Mouse (Mus musculus) hindbrain, embryonic 11.5 days (tissue): ENCODE measurements around the gene Slc34a3. TPM values are rescaled to one million over a fixed set of nuclear protein-coding genes. Genes with fewer than 3 reads are reported as not detected.

Experiments used
- ATAC-seq: fragments of 200-750 bp; cut with Nextera tagmentation; 2 replicates; pipeline ENCODE4 v1.8.0; 2017; ENCODE audit warnings: mild to moderate bottlenecking, moderate TSS enrichment, moderate library complexity; ENCODE audit not compliant: low FRiP score
- DNase-seq: peaks from one replicate; pipeline ENCODE4 v3.0.0-alpha.2; 2015; ENCODE audit warnings: low spot score
- H3K27ac ChIP-seq: fragments of 300-500 bp; sonication (generic); 2 replicates; pipeline ENCODE4 v1.5.1; 2014; ENCODE audit warnings: mild to moderate bottlenecking, low read depth, low read length
- H3K27me3 ChIP-seq: fragments of 300-500 bp; sonication (generic); 2 replicates; pipeline ENCODE4 v1.6.1; 2014; ENCODE audit warnings: mild to moderate bottlenecking, low read length, moderate library complexity, mixed read lengths; ENCODE audit not compliant: control insufficient read depth, insufficient read depth
- H3K36me3 ChIP-seq: fragments of 300-500 bp; sonication (generic); 2 replicates; pipeline ENCODE4 v1.6.1; 2014; ENCODE audit warnings: mild to moderate bottlenecking, low read length, moderate library complexity, mixed read lengths; ENCODE audit not compliant: control insufficient read depth, insufficient read depth
- H3K4me1 ChIP-seq: fragments of 300-500 bp; sonication (generic); replicated peaks from 2 replicates; pipeline ENCODE4 v1.6.1; 2014; ENCODE audit warnings: low read length, mixed read lengths; ENCODE audit not compliant: control insufficient read depth, insufficient read depth
- H3K4me2 ChIP-seq: fragments of 300-500 bp; sonication (generic); replicated peaks from 2 replicates; pipeline ENCODE4 v1.6.1; 2014; ENCODE audit warnings: mild to moderate bottlenecking, low read depth, low read length
- H3K4me3 ChIP-seq: fragments of 300-500 bp; sonication (generic); 2 replicates; pipeline ENCODE4 v1.5.1; 2014; ENCODE audit warnings: low read depth, low read length
- H3K9ac ChIP-seq: fragments of 300-500 bp; sonication (generic); 2 replicates; pipeline ENCODE4 v1.6.1; 2014; ENCODE audit warnings: low read depth, low read length
- H3K9me3 ChIP-seq: fragments of 300-500 bp; sonication (generic); 2 replicates; pipeline ENCODE4 v1.6.1; 2016; ENCODE audit warnings: low read length; ENCODE audit not compliant: control insufficient read depth
- WGBS: fragments of 180-500 bp; shearing (Covaris S2); extraction: QIAGEN DNeasy Blood & Tissue Kit; methylation state at CpG from one replicate; pipeline ENCODE4 v1.1.7; 2014; 5-methylcytosine and 5-hydroxymethylcytosine counted together
- polyA plus RNA-seq: library from polyadenylated mRNA; unstranded; fragments of >200 nt; fragmentation: Nextera tagmentation; extraction: Ambion mirVana; gene quantifications from 2 replicates; pipeline ENCODE4 v1.2.1, GENCODE M21; 2014

Gene Slc34a3
- not detected in 2 replicates for polyA plus RNA-seq

GRCm38 (mm10) chr2:25234050-25234449 lies at the start of gene Slc34a3:
Slc34a3 (minus strand) TSS chr2:25234364.
- Histone ChIP-seq H3K27me3 (no peaks in the 10 kb centered on the region), H3K9me3 (no peaks in the 10 kb centered on the region), H3K27ac (no peak within 1 kb of the TSS), H3K4me1 (no peaks in the 10 kb centered on the region), H3K4me2 (no peak within 1 kb of the TSS), H3K4me3 (no peak within 1 kb of the TSS), H3K9ac (no peak within 1 kb of the TSS), H3K36me3 (no peaks in the 10 kb centered on the region)
- no peak for DNase-seq
- ATAC-seq, result no peak
- WGBS, result 93% methylated on average over 3 of the region's 3 CpGs

- no peaks in the 10 kb centered on the region for H3K27me3 ChIP-seq
- ATAC-seq, result no peak
- H3K9ac ChIP-seq, result no peak overlapping the region
- no peak overlapping the region for H3K4me3 ChIP-seq
- no peaks in the 10 kb centered on the region; the same call in 1 of the 2 replicates for H3K4me1 ChIP-seq
- DNase-seq, result peak; percentile 90
- no peak overlapping the region for H3K4me2 ChIP-seq
- peaks cover 18% of the 10 kb centered on the region for H3K36me3 ChIP-seq
- H3K27ac ChIP-seq, result no peak overlapping the region
- no peaks in the 10 kb centered on the region for H3K9me3 ChIP-seq
- 63% methylated on average over 13 of the region's 13 CpGs for WGBS
These were observed 45.0 kb upstream of the Slc34a3 start for GRCm38 (mm10) chr2:25278928-25279882.

DNA sequence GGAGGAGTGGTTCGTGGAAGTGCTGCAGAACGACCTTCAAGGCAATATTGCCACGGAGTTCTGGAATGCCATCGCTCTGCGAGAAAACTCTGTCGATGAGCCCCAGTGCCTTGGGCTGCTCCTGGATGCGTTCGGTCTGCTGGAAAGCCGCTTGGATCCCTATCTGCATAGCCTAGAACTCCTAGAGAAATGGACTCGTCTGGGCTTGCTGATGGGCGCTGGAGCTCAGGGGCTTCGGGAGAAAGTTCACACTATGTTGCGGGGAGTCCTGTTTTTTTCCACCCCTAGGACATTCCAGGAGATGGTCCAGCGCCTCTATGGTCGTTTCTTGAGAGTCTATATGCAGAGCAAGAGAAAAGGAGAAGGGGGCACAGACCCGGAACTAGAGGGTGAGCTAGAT lies 38.8 kb upstream of the Slc34a3 start:
- Histone ChIP-seq H3K27ac (no peak overlapping the region), H3K4me3 (peak overlapping the region; percentile 92), H3K4me1 (peaks cover 16% of the 10 kb centered on the region), H3K36me3 (peaks cover 3% of the 10 kb centered on the region; the same call in 1 of the 2 replicates), H3K4me2 (peak overlapping the region; percentile 94), H3K27me3 (no peaks in the 10 kb centered on the region), H3K9ac (peak overlapping the region; percentile 93), H3K9me3 (no peaks in the 10 kb centered on the region)
- ATAC-seq, result no peak
- WGBS, result 40% methylated on average over 16 of the region's 16 CpGs
- no peak for DNase-seq

- ATAC-seq, result peak; percentile 71; the same call in 1 of the 2 replicates
- H3K4me2 ChIP-seq, result peak overlapping the region; percentile 94
- no peaks in the 10 kb centered on the region for H3K27me3 ChIP-seq
- WGBS, result under 1% methylated on average over 29 of the region's 29 CpGs
- no peaks in the 10 kb centered on the region for H3K9me3 ChIP-seq
- peak overlapping the region; percentile 93 for H3K9ac ChIP-seq
- peaks cover 16% of the 10 kb centered on the region for H3K4me1 ChIP-seq
- H3K36me3 ChIP-seq, result peaks cover under 1% of the 10 kb centered on the region; the same call in 1 of the 2 replicates
- H3K4me3 ChIP-seq, result peak overlapping the region; percentile 92
- no peak for DNase-seq
- no peak overlapping the region for H3K27ac ChIP-seq
These were observed 38.4 kb upstream of the Slc34a3 start for GRCm38 (mm10) chr2:25272515-25272914.

DNA sequence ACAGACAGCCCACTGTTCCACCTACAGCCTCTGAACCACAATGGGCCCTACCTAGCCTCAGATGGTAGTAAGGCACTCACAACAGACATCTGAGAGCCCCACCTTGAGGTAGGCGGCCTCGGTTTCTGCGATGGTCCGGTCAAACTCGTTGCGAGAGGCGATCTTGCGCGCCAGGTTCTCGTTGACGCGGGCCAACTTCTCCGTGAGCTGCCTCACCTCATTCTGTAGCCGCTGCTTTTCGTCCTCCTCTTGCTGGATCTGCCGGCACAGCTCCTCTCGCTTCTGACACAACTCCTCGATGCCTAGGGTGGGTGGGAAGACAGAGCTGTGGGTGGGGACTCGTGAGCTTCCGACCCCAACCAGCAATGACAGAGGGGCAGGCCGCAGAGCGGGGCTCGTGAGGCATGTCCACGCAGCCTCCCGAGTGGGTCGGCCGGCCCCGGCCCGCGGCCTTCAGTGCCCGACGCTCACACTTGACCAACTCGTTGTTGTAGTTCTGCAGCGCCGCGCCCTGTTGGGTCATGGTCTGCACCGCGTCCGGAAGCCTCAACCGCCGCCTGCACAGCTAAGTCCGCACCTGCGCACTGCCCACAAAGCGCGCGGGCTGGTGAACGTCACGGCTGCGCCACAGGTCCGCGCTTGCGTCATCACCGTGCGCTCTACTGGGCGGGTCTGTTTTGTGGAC lies 37.8 kb upstream of the Slc34a3 start, which contains the start of the genes Ssna1 and Anapc2:
Gene Ssna1, minus strand, starts transcription at position 612 of the 685 bp plus-strand sequence.
Gene Anapc2, plus strand, starts transcription at position 652 of the 685 bp plus-strand sequence.
- peak; percentile 100 for DNase-seq
- H3K4me1 ChIP-seq, result peaks cover 16% of the 10 kb centered on the region
- H3K9ac ChIP-seq, result peak within 1 kb of the TSS; percentile 93
- H3K36me3 ChIP-seq, result no peaks in the 10 kb centered on the region; the same call in 1 of the 2 replicates
- H3K4me2 ChIP-seq, result peak within 1 kb of the TSS; percentile 94
- 1% methylated on average over 45 of the region's 55 CpGs for WGBS
- peak; percentile 93 for ATAC-seq
- peak within 1 kb of the TSS; percentile 78 for H3K27ac ChIP-seq
- H3K27me3 ChIP-seq, result no peaks in the 10 kb centered on the region
- no peaks in the 10 kb centered on the region for H3K9me3 ChIP-seq
- peak within 1 kb of the TSS; percentile 92 for H3K4me3 ChIP-seq

GRCm38 (mm10) chr2:25267746-25268309 lies 33.7 kb upstream of the Slc34a3 start:
- Histone ChIP-seq H3K4me2 (no peak overlapping the region), H3K27me3 (peaks cover 13% of the 10 kb centered on the region), H3K36me3 (no peaks in the 10 kb centered on the region; the same call in 1 of the 2 replicates), H3K9ac (no peak overlapping the region), H3K9me3 (no peaks in the 10 kb centered on the region), H3K27ac (no peak overlapping the region), H3K4me1 (peaks cover 20% of the 10 kb centered on the region), H3K4me3 (no peak overlapping the region)
- no peak for ATAC-seq
- DNase-seq, result no peak
- 80% methylated on average over 4 of the region's 4 CpGs for WGBS

DNA sequence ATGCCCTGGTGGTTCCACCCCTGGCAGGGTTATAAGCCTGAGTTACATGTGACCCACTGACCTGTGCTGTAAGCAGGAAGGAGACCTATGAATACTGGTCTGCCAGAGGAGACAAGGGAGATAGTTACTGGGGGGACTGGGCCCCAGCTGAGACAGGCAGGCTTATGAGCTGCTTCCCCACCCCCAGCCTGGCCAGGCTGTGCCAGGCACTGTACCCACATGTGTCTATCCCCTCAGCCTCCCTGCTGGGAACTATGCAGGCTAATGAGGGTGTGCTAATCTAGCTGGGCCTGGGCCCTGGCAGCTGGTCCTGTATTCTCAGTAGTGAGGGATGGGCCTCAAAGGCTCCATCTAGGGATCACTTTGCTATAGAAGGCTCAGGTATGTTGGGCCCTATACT lies 33.1 kb upstream of the Slc34a3 start:
- DNase-seq (no peak), ATAC-seq (no peak)
- no peak overlapping the region for H3K4me2 ChIP-seq
- no peaks in the 10 kb centered on the region; the same call in 1 of the 2 replicates for H3K36me3 ChIP-seq
- H3K9me3 ChIP-seq, result no peaks in the 10 kb centered on the region
- no peak overlapping the region for H3K9ac ChIP-seq
- H3K27ac ChIP-seq, result no peak overlapping the region
- H3K4me1 ChIP-seq, result peaks cover 20% of the 10 kb centered on the region
- H3K27me3 ChIP-seq, result peaks cover 13% of the 10 kb centered on the region
- no peak overlapping the region for H3K4me3 ChIP-seq

DNA sequence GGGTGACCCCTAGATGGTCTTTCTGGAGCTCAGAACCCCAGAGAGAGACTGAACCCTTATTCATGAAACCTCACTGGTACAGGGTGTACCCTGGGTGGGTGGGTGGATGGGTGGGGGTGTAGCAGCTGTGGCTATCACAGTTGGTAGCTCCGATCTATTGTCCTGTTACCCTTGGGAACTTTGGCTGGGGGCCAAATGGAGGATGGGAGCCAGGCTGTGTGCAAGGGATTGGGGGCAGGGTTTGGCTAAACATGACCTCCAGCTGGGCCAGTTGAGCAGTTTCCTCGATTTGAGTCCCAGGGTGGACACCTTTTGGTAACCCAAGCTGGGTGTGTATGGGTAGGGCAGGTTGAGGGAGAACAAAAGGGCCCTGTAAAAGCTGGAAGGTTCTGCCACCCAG lies 32.6 kb upstream of the Slc34a3 start:
- Histone ChIP-seq H3K9ac (no peak overlapping the region), H3K4me1 (peaks cover 20% of the 10 kb centered on the region), H3K4me2 (no peak overlapping the region), H3K27me3 (peaks cover 13% of the 10 kb centered on the region), H3K27ac (no peak overlapping the region), H3K36me3 (no peaks in the 10 kb centered on the region; the same call in 1 of the 2 replicates), H3K4me3 (no peak overlapping the region), H3K9me3 (no peaks in the 10 kb centered on the region)
- ATAC-seq (no peak), DNase-seq (no peak)
- WGBS, result 56% methylated on average over 2 of the region's 2 CpGs
